Comparison of ENCODE assay signal across 8 mouse cellular contexts in genomic region chr7:97424621-97425245, GRCm38 (mm10). TPM values are rescaled to one million over a fixed set of nuclear protein-coding genes. Genes with fewer than 3 reads are reported as not detected.
DNase-seq lines count a peak whose midpoint lies in the region; ATAC-seq lines count a peak whose summit lies in the region.

No protein-coding gene starts in this region.

- DNase-seq in 416B (ENCODE audit: low read depth): peak; percentile 80
- peak; percentile 89 to 91 for DNase-seq in adrenal gland, postnatal 4 days (ENCODE audit: low spot score in 2 of 2)
- peak; percentile 86 for DNase-seq in embryonic facial prominence, embryonic 14.5 days (ENCODE audit: low spot score)
- peak; percentile 66 to 84 for DNase-seq in heart, adult 9 months (ENCODE audit: low spot score in 2 of 2)
- peak; percentile 89 for DNase-seq in liver
- DNase-seq in spleen, postnatal 14 days (ENCODE audit: low spot score in 2 of 2): peak; percentile 77 to 90

- H3K27ac ChIP-seq in embryonic facial prominence, embryonic 14.5 days (replicated peaks; ENCODE audit: low read depth, low read length): no peak overlapping the region
- H3K27ac ChIP-seq in kidney, embryonic 15.5 days: no peak overlapping the region

- H3K4me1 ChIP-seq in embryonic facial prominence, embryonic 14.5 days (ENCODE audit: control insufficient read depth, insufficient read depth, low read length): peaks cover 4% of the 10 kb centered on the region
- H3K4me1 ChIP-seq in kidney, embryonic 15.5 days: peaks cover 4% of the 10 kb centered on the region; the same call in 1 of the 2 replicates

- WGBS in embryonic facial prominence, embryonic 14.5 days: 7% methylated on average over 12 of the region's 12 CpGs
- WGBS in kidney, embryonic 15.5 days: 9% methylated on average over 12 of the region's 12 CpGs

- H3K36me3 ChIP-seq in embryonic facial prominence, embryonic 14.5 days (ENCODE audit: control insufficient read depth, insufficient read depth, low read length): no peaks in the 10 kb centered on the region
- no peaks in the 10 kb centered on the region for H3K36me3 ChIP-seq in kidney, embryonic 15.5 days

- no peak overlapping the region for H3K9ac ChIP-seq in embryonic facial prominence, embryonic 14.5 days (ENCODE audit: low read depth, low read length)
- no peak overlapping the region for H3K9ac ChIP-seq in kidney, embryonic 15.5 days

- ATAC-seq in embryonic facial prominence, embryonic 14.5 days (ENCODE audit: low read depth): peak; percentile 83
- peak; percentile 76 for ATAC-seq in kidney, embryonic 15.5 days (replicated peaks; ENCODE audit: low FRiP score)
- ATAC-seq in monocyte, adult 5-6 weeks (replicated peaks; ENCODE audit: insufficient number of reproducible peaks, low FRiP score, low TSS enrichment, poor library complexity, severe bottlenecking): peak; percentile 79

- no peaks in the 10 kb centered on the region for H3K27me3 ChIP-seq in embryonic facial prominence, embryonic 14.5 days (replicated peaks; ENCODE audit: control insufficient read depth, insufficient read depth, low read length)
- H3K27me3 ChIP-seq in kidney, embryonic 15.5 days: no peaks in the 10 kb centered on the region

- H3K4me2 ChIP-seq in embryonic facial prominence, embryonic 14.5 days (ENCODE audit: low read depth, low read length): no peak overlapping the region
- no peak overlapping the region for H3K4me2 ChIP-seq in kidney, embryonic 15.5 days

- no peak overlapping the region for H3K4me3 ChIP-seq in embryonic facial prominence, embryonic 14.5 days (ENCODE audit: low read depth, low read length)
- H3K4me3 ChIP-seq in kidney, embryonic 15.5 days (replicated peaks): no peak overlapping the region

- no peaks in the 10 kb centered on the region for H3K9me3 ChIP-seq in embryonic facial prominence, embryonic 14.5 days (ENCODE audit: control insufficient read depth, low read length)
- no peaks in the 10 kb centered on the region for H3K9me3 ChIP-seq in kidney, embryonic 15.5 days (replicated peaks)

RNA-seq across cellular contexts. Expression of gene Thrsp, which starts 7.2 kb away (rescaled TPM):
- total RNA-seq in adrenal gland, postnatal 4 days (2021): 10 to 100 TPM; 36.9 to 51.7 TPM
- 1.3 and 3.5 TPM in 2 replicates for polyA plus RNA-seq in embryonic facial prominence, embryonic 14.5 days (2014; fragmentation: Nextera tagmentation; extraction: Ambion mirVana)
- 0.72 and 1.0 TPM in 2 replicates for polyA plus RNA-seq in kidney, embryonic 15.5 days (2015; fragmentation: Nextera tagmentation; extraction: Ambion mirVana)
- total RNA-seq in monocyte, adult 5-6 weeks (2017): not detected in 3 replicates

RNA-seq across cellular contexts. Expression of gene Ndufc2, which starts 24.9 kb away (rescaled TPM):
- 100 to 1,000 TPM; 314 to 350 TPM for total RNA-seq in adrenal gland, postnatal 4 days (2021)
- polyA plus RNA-seq in embryonic facial prominence, embryonic 14.5 days (2014; fragmentation: Nextera tagmentation; extraction: Ambion mirVana): 363 and 429 TPM in 2 replicates
- 359 and 418 TPM in 2 replicates for polyA plus RNA-seq in kidney, embryonic 15.5 days (2015; fragmentation: Nextera tagmentation; extraction: Ambion mirVana)
- total RNA-seq in monocyte, adult 5-6 weeks (2017): 50.0 to 98.9 TPM (median 90.5 TPM) in 3 replicates

RNA-seq across cellular contexts. Expression of gene Kctd14, which starts 26.4 kb away (rescaled TPM):
- 1 to 10 TPM; 3.6 to 4.5 TPM for total RNA-seq in adrenal gland, postnatal 4 days (2021)
- polyA plus RNA-seq in embryonic facial prominence, embryonic 14.5 days (2014; fragmentation: Nextera tagmentation; extraction: Ambion mirVana): 3.0 and 4.8 TPM in 2 replicates
- 2.0 and 2.3 TPM in 2 replicates for polyA plus RNA-seq in kidney, embryonic 15.5 days (2015; fragmentation: Nextera tagmentation; extraction: Ambion mirVana)
- 0.48 to 0.97 TPM (median 0.85 TPM) in 3 replicates for total RNA-seq in monocyte, adult 5-6 weeks (2017)

RNA-seq across cellular contexts. Expression of gene Alg8, which starts 53.3 kb away (rescaled TPM):
- 10 to 100 TPM; 19.3 to 20.3 TPM for total RNA-seq in adrenal gland, postnatal 4 days (2021)
- polyA plus RNA-seq in embryonic facial prominence, embryonic 14.5 days (2014; fragmentation: Nextera tagmentation; extraction: Ambion mirVana): 30.7 TPM in 2 replicates
- 49.3 and 51.7 TPM in 2 replicates for polyA plus RNA-seq in kidney, embryonic 15.5 days (2015; fragmentation: Nextera tagmentation; extraction: Ambion mirVana)
- 1.9 to 8.3 TPM (median 4.5 TPM) in 3 replicates for total RNA-seq in monocyte, adult 5-6 weeks (2017)

RNA-seq across cellular contexts. Expression of gene Ints4, which starts 56.0 kb away (rescaled TPM):
- total RNA-seq in adrenal gland, postnatal 4 days (2021): 10 to 100 TPM; 64.5 to 68.4 TPM
- polyA plus RNA-seq in embryonic facial prominence, embryonic 14.5 days (2014; fragmentation: Nextera tagmentation; extraction: Ambion mirVana): 43.3 and 51.9 TPM in 2 replicates
- 50.2 and 53.5 TPM in 2 replicates for polyA plus RNA-seq in kidney, embryonic 15.5 days (2015; fragmentation: Nextera tagmentation; extraction: Ambion mirVana)
- 23.7 to 41.9 TPM (median 34.0 TPM) in 3 replicates for total RNA-seq in monocyte, adult 5-6 weeks (2017)

Comparison
In these comparisons a context has a peak if more than half of its experiments do, and no peak if none do; other contexts are left out.
1. RNA of gene Thrsp, which starts 7.2 kb away (total RNA-seq): 36.9 to 51.7 TPM in adrenal gland, postnatal 4 days; not detected in monocyte, adult 5-6 weeks; every median in the first group is over 10 times any median in the second.
2. Peak in every context shown above with its lines, with median percentiles within 50 percentile points of each other: DNase-seq and ATAC-seq.